Mouse (Mus musculus): Measurements from ENCODE around the gene Ntn4. TPM values are rescaled to one million over a fixed set of nuclear protein-coding genes. Genes with fewer than 3 reads are reported as not detected.

Gene Ntn4
- polyA plus RNA-seq, 1 experiment from 2014 or later, result 0.58 TPM

- 77% methylated on average over 8 of the region's 8 CpGs for WGBS
- Histone ChIP-seq H3K4me2 (ENCODE audit: low read depth, low read length) (no peak overlapping the region), H3K4me3 (ENCODE audit: low read length) (no peak overlapping the region), H3K4me1 (replicated peaks; ENCODE audit: control insufficient read depth, insufficient read depth, low read length) (peaks cover 3% of the 10 kb centered on the region; the same call in 1 of the 2 replicates), H3K36me3 (ENCODE audit: control insufficient read depth, insufficient read depth, low read length) (no peaks in the 10 kb centered on the region), H3K27me3 (ENCODE audit: control insufficient read depth, insufficient read depth, low read depth, low read length) (no peaks in the 10 kb centered on the region), H3K27ac (ENCODE audit: low read length) (no peak overlapping the region), H3K9me3 (ENCODE audit: control insufficient read depth, low read length) (no peaks in the 10 kb centered on the region), H3K9ac (ENCODE audit: low read length) (no peak overlapping the region)
- no peak for ATAC-seq (ENCODE audit: low read depth)
These were observed 8.2 kb downstream of the Ntn4 start for GRCm38 (mm10) chr10:93648598-93649102.

GRCm38 (mm10) chr10:93649127-93649526 is 8.6 kb downstream of the Ntn4 start:
- Histone ChIP-seq H3K27me3 (ENCODE audit: control insufficient read depth, insufficient read depth, low read depth, low read length) (no peaks in the 10 kb centered on the region), H3K4me2 (ENCODE audit: low read depth, low read length) (no peak overlapping the region), H3K4me1 (replicated peaks; ENCODE audit: control insufficient read depth, insufficient read depth, low read length) (peaks cover 3% of the 10 kb centered on the region; the same call in 1 of the 2 replicates), H3K4me3 (ENCODE audit: low read length) (no peak overlapping the region), H3K27ac (ENCODE audit: low read length) (no peak overlapping the region), H3K9me3 (ENCODE audit: control insufficient read depth, low read length) (no peaks in the 10 kb centered on the region), H3K9ac (ENCODE audit: low read length) (no peak overlapping the region), H3K36me3 (ENCODE audit: control insufficient read depth, insufficient read depth, low read length) (no peaks in the 10 kb centered on the region)
- no peak for ATAC-seq (ENCODE audit: low read depth)
- 77% methylated on average over 5 of the region's 5 CpGs for WGBS

- H3K9me3 ChIP-seq (ENCODE audit: control insufficient read depth, low read length), result no peaks in the 10 kb centered on the region
- H3K4me2 ChIP-seq (ENCODE audit: low read depth, low read length), result no peak overlapping the region
- no peak overlapping the region for H3K4me3 ChIP-seq (ENCODE audit: low read length)
- no peaks in the 10 kb centered on the region for H3K27me3 ChIP-seq (ENCODE audit: control insufficient read depth, insufficient read depth, low read depth, low read length)
- H3K4me1 ChIP-seq (replicated peaks; ENCODE audit: control insufficient read depth, insufficient read depth, low read length), result peaks cover 3% of the 10 kb centered on the region; the same call in 1 of the 2 replicates
- ATAC-seq (ENCODE audit: low read depth), result no peak
- WGBS, result 93% methylated on average over 5 of the region's 5 CpGs
- no peaks in the 10 kb centered on the region for H3K36me3 ChIP-seq (ENCODE audit: control insufficient read depth, insufficient read depth, low read length)
- no peak overlapping the region for H3K27ac ChIP-seq (ENCODE audit: low read length)
- no peak overlapping the region for H3K9ac ChIP-seq (ENCODE audit: low read length)
These were observed 9.1 kb downstream of the Ntn4 start for GRCm38 (mm10) chr10:93649600-93649999.

- no peaks in the 10 kb centered on the region for H3K9me3 ChIP-seq (ENCODE audit: control insufficient read depth, low read length)
- no peaks in the 10 kb centered on the region for H3K4me1 ChIP-seq (replicated peaks; ENCODE audit: control insufficient read depth, insufficient read depth, low read length)
- ATAC-seq (ENCODE audit: low read depth), result no peak
- no peak overlapping the region for H3K4me3 ChIP-seq (ENCODE audit: low read length)
- H3K4me2 ChIP-seq (ENCODE audit: low read depth, low read length), result no peak overlapping the region
- no peak overlapping the region for H3K27ac ChIP-seq (ENCODE audit: low read length)
- H3K27me3 ChIP-seq (ENCODE audit: control insufficient read depth, insufficient read depth, low read depth, low read length), result no peaks in the 10 kb centered on the region
- no peak overlapping the region for H3K9ac ChIP-seq (ENCODE audit: low read length)
- no peaks in the 10 kb centered on the region for H3K36me3 ChIP-seq (ENCODE audit: control insufficient read depth, insufficient read depth, low read length)
- 46% methylated on average over 2 of the region's 2 CpGs for WGBS
These were observed 12.8 kb downstream of the Ntn4 start for GRCm38 (mm10) chr10:93653322-93653721.

- H3K9ac ChIP-seq (ENCODE audit: low read length), result no peak overlapping the region
- H3K4me3 ChIP-seq (ENCODE audit: low read length), result no peak overlapping the region
- ATAC-seq (ENCODE audit: low read depth), result no peak
- WGBS, result 68% methylated on average over 15 of the region's 15 CpGs
- H3K27me3 ChIP-seq (ENCODE audit: control insufficient read depth, insufficient read depth, low read depth, low read length), result no peaks in the 10 kb centered on the region
- no peaks in the 10 kb centered on the region for H3K4me1 ChIP-seq (replicated peaks; ENCODE audit: control insufficient read depth, insufficient read depth, low read length)
- no peak overlapping the region for H3K4me2 ChIP-seq (ENCODE audit: low read depth, low read length)
- no peaks in the 10 kb centered on the region for H3K36me3 ChIP-seq (ENCODE audit: control insufficient read depth, insufficient read depth, low read length)
- H3K27ac ChIP-seq (ENCODE audit: low read length), result no peak overlapping the region
- H3K9me3 ChIP-seq (ENCODE audit: control insufficient read depth, low read length), result no peaks in the 10 kb centered on the region
These were observed 14.9 kb downstream of the Ntn4 start for GRCm38 (mm10) chr10:93655428-93655827.

GRCm38 (mm10) chr10:93659792-93660191 is 19.3 kb downstream of the Ntn4 start:
- no peak overlapping the region for H3K9ac ChIP-seq (ENCODE audit: low read length)
- H3K27ac ChIP-seq (ENCODE audit: low read length), result no peak overlapping the region
- H3K27me3 ChIP-seq (ENCODE audit: control insufficient read depth, insufficient read depth, low read depth, low read length), result no peaks in the 10 kb centered on the region
- 80% methylated on average over 1 of the region's 1 CpGs for WGBS
- no peaks in the 10 kb centered on the region for H3K9me3 ChIP-seq (ENCODE audit: control insufficient read depth, low read length)
- H3K4me3 ChIP-seq (ENCODE audit: low read length), result no peak overlapping the region
- no peaks in the 10 kb centered on the region for H3K4me1 ChIP-seq (replicated peaks; ENCODE audit: control insufficient read depth, insufficient read depth, low read length)
- ATAC-seq (ENCODE audit: low read depth), result no peak
- no peak overlapping the region for H3K4me2 ChIP-seq (ENCODE audit: low read depth, low read length)
- no peaks in the 10 kb centered on the region for H3K36me3 ChIP-seq (ENCODE audit: control insufficient read depth, insufficient read depth, low read length)

GRCm38 (mm10) chr10:93661348-93661991 is 21.0 kb downstream of the Ntn4 start:
- H3K9ac ChIP-seq (ENCODE audit: low read length), result no peak overlapping the region
- WGBS, result 57% methylated on average over 6 of the region's 6 CpGs
- no peaks in the 10 kb centered on the region for H3K9me3 ChIP-seq (ENCODE audit: control insufficient read depth, low read length)
- H3K27ac ChIP-seq (ENCODE audit: low read length), result no peak overlapping the region
- no peaks in the 10 kb centered on the region for H3K4me1 ChIP-seq (replicated peaks; ENCODE audit: control insufficient read depth, insufficient read depth, low read length)
- H3K27me3 ChIP-seq (ENCODE audit: control insufficient read depth, insufficient read depth, low read depth, low read length), result no peaks in the 10 kb centered on the region
- no peak overlapping the region for H3K4me2 ChIP-seq (ENCODE audit: low read depth, low read length)
- H3K4me3 ChIP-seq (ENCODE audit: low read length), result no peak overlapping the region
- H3K36me3 ChIP-seq (ENCODE audit: control insufficient read depth, insufficient read depth, low read length), result no peaks in the 10 kb centered on the region
- no peak for ATAC-seq (ENCODE audit: low read depth)

- Histone ChIP-seq H3K27me3 (ENCODE audit: control insufficient read depth, insufficient read depth, low read depth, low read length) (no peaks in the 10 kb centered on the region), H3K4me3 (ENCODE audit: low read length) (no peak overlapping the region), H3K4me1 (replicated peaks; ENCODE audit: control insufficient read depth, insufficient read depth, low read length) (no peaks in the 10 kb centered on the region), H3K9ac (ENCODE audit: low read length) (no peak overlapping the region), H3K9me3 (ENCODE audit: control insufficient read depth, low read length) (no peaks in the 10 kb centered on the region), H3K4me2 (ENCODE audit: low read depth, low read length) (no peak overlapping the region), H3K36me3 (ENCODE audit: control insufficient read depth, insufficient read depth, low read length) (no peaks in the 10 kb centered on the region), H3K27ac (ENCODE audit: low read length) (no peak overlapping the region)
- ATAC-seq (ENCODE audit: low read depth), result no peak
- 51% methylated on average over 5 of the region's 5 CpGs for WGBS
These were observed 21.5 kb downstream of the Ntn4 start for GRCm38 (mm10) chr10:93662018-93662417.

- Histone ChIP-seq H3K9ac (ENCODE audit: low read length) (no peak overlapping the region), H3K9me3 (ENCODE audit: control insufficient read depth, low read length) (no peaks in the 10 kb centered on the region), H3K4me1 (replicated peaks; ENCODE audit: control insufficient read depth, insufficient read depth, low read length) (no peaks in the 10 kb centered on the region; the same call in 1 of the 2 replicates), H3K27me3 (ENCODE audit: control insufficient read depth, insufficient read depth, low read depth, low read length) (no peaks in the 10 kb centered on the region), H3K36me3 (ENCODE audit: control insufficient read depth, insufficient read depth, low read length) (no peaks in the 10 kb centered on the region), H3K4me3 (ENCODE audit: low read length) (no peak overlapping the region), H3K4me2 (ENCODE audit: low read depth, low read length) (no peak overlapping the region), H3K27ac (ENCODE audit: low read length) (no peak overlapping the region)
- WGBS, result 62% methylated on average over 2 of the region's 2 CpGs
- no peak for ATAC-seq (ENCODE audit: low read depth)
These were observed 25.7 kb downstream of the Ntn4 start for GRCm38 (mm10) chr10:93666222-93666621.
